Mouse (Mus musculus) right cerebral cortex, adult 18-20 months (tissue): ENCODE results near the gene Gm11099.
A peak's percentile ranks its signal among the peaks of the same experiment; 100 is the strongest.

Source experiments
- DNase-seq: peaks from one replicate; pipeline ENCODE4 v3.0.0; 2022; ENCODE audit warnings: mixed read lengths

The Gm11099 gene

DNA sequence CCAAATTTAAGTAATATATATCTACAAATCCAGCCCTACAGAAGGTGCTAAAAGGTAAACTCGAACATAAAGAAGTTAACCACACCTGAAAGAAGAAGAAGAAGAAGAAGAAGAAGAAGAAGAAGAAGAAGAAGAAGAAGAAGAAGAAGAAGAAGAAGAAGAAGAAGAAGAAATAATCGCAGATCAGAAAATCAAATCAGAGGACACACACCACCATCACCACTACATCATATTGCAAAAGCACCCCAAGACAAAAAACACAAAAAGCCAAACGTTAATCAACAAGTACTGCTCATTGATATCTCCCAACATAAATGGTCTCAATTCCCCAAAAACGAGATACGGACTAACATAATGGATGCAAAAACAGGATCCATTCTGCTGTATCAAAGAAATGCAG is at the start of gene Gm11099:
Gm11099 (plus strand) TSS at position 301 of the 400 bp plus-strand sequence.
- no peak for DNase-seq

DNA sequence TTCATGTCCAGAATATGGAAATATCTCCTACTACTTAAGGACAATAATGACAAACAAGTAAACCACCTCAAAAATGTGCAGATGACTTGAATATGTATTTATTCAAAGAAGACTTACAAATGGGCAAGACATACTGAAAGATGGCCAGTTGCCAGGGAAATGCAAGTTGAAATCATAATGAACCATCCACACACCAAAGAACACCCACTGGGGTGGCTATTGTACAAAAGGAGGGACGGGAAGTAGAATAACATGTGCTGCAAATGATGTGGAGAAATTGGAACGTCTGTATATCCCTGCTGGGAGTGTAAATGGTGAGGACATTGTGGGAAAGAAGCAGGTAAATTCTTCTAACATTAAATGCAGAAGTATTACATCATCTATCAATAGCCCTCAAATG is 46.3 kb upstream of the Gm11099 start:
- DNase-seq = no peak

DNA sequence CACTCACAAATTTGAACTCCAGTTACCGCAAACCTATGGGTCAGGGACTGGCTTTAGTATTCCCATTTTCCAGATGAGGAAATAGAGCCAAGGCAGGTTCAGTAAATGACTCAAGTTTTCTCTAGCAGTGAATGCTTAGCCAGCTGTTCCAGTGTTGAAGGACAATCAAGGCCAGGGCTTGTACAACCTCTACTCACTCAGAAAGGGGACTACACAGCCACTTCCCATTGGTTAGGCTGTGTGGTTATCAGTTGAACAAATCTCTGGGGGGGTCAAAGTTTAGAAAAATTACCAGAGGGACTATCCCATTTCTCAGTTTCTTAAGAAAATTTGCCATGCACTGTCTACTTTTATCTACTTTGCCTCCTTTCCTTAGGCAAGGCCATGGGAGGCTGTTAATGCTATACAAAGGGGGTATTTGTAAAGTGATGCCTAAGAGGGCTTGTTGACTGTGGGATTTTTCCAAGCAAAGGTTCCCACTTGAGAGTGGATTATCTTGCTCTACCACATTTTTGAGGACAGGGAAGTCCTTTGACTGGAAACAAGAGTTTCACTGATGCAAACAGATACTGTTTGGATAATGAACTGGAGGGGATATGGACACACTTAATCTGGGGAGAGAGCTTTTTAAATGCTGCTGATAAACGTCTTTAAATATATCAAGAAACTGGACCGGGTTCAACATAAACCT is 30.2 kb upstream of the Gm11099 start:
- no peak for DNase-seq

DNA sequence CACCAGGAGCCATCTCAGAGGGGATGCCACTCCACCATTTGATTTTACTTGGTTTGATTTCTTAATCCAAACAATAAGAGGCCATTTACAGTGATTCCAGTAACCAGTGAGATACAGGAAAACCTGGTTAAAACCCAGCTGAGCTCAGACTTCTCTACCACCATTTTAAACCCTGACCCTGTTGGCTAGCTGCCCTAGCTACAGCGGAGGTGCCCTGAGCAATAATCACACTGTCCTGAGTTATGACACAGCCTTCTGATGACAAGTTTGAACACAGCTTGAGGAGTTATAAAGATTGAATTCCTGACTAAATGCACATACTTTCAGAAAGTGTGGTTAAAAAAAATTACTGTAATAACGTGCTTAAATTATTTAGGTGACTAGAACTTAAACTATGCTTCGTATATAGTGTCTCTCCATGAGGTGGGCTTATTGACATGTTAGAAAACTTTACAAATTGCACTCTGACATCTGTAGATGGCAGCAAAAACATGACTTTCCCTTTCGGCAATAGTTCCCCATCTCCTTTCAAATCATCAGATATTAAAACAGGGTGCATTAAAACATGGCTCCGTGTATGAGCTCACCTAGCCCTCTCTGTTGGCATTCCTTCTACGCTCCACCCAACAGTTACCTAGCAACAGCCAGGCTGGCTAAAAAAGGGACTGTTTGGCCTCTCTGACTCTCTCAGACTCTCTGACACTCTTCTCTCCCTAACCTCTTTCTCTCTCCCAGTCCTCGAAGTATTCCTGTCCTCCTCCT is 29.1 kb upstream of the Gm11099 start:
- DNase-seq = peak; percentile 14

DNA sequence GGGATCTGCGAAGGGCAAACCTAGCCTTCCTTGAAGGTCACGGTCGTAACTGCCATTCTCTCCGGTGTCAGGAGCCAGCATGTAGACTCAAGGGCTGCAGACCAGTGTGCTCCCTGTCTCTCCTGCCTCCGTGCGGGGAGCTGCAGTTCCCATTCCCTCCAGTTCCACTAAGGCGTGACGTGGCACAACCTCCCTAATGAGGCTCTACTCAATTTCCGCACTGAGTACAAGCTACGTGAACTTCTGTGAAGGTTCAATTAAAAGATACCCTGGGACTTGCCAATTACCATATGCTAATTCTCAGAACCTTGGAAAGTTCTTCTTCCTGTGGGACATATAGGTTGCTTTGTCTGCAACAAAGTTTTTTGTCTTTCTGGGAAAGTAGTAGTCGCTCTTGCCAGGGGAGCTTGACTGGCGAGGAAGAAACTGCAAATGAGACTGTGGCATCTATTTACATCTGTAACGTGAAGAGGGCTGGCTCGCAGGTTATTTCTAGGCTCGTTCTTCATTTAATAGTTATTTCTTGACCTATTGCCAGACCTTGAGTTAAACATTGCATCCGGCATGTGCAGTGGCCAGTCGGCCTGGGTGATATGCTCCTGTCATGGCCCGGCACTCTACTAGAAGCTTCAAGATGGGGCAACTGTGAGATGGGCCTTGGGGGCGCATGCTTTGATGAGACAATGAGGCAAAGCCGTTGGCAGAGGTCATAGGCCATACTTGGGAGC is 26.8 kb upstream of the Gm11099 start:
- no peak for DNase-seq

DNA sequence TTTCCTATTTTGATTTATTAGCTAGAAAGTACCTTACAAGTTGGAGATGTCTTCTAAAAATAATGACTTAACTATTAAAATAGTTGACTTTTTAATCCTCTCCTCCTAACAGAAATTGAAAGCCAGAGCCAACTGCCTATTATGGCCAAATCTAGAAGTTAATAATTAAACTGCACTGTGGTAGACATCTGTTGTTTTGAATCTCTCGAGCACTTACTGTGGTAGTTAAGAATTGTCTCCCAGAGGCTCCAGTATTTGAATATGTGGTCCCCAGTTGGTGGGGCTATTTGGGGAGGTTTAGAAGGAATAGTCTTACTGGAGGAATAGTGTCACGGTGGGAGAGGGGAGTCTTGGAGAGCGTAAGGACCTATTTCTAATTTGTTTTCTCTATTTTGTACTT is 18.2 kb upstream of the Gm11099 start:
- no peak for DNase-seq

DNA sequence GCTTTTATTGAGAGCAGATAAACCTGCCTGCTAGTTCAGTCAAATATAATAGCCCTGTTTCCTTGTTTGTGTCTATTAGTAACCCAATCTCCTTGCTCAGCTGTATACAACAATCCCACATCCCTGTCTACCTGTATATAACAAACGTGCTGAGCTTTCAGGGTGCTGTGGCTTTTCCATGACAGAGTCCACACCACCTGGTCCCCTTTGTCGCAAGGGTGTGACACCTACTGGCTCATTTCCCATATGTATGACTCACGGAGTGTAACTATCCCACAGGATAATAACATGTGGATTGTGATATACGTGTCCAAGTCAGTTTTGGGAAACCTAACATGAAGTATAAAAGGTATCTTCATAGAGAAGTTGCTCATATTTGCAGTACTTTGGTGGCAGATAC is 16.8 kb upstream of the Gm11099 start:
- no peak for DNase-seq

DNA sequence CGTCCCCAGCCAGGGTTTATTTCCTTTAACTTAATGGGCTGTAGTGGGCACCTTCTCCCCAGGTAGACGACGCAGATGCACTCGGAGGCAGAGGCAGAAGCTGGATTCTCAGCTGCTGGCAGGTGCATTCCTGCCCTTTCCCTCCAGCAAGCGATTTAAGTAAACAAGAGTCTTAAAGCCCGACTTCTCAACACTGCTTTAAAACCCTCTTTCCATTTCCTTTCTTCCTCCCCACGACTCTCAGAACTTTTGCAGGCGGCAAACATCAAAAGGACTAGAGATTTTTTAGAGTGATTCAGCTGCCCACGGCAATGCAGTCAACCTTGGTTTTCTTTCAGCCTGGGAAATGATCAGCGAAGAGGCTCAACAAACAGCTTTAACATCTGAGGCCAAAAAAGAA is 14.7 kb upstream of the Gm11099 start:
- no peak for DNase-seq

DNA sequence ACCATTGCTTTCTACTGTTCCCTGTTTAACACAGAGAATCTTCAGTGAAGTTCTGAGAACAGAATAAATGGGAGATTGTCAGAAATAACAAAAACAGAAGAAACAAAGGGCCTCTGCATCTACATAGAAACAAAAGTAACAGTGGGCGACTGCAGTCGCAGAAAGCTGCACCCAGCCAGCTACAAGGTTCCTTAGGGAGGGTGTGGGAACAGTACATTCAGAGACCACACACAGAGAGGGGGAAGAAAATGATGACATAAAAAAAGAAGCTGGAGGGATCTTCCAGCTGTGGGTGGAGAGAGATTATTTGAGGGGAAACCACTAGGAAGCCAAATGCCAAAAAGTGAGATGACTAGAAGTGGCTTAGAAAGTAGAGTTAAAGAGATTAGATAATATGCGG is 20.6 kb downstream of the Gm11099 start:
- DNase-seq = peak; percentile 28

DNA sequence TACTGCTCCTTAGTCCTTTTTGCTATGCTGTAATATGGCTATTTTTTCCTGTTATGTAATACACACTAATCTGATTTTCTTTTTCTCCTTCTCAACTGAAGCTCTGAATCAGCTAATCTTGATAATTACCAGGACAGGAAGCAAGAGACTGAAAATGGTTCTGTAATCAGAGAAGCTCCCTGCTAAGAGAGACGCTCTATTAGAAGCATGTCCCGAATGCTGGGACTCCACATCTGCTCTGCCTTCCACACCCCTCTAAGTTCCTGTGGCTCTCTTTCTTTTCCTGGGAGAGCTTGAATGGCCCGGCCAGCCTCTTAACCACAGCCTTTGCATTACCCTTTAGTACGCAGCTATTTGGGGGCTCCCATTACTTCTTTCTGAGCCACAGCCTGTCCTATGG is 45.8 kb downstream of the Gm11099 start:
- DNase-seq = no peak

DNA sequence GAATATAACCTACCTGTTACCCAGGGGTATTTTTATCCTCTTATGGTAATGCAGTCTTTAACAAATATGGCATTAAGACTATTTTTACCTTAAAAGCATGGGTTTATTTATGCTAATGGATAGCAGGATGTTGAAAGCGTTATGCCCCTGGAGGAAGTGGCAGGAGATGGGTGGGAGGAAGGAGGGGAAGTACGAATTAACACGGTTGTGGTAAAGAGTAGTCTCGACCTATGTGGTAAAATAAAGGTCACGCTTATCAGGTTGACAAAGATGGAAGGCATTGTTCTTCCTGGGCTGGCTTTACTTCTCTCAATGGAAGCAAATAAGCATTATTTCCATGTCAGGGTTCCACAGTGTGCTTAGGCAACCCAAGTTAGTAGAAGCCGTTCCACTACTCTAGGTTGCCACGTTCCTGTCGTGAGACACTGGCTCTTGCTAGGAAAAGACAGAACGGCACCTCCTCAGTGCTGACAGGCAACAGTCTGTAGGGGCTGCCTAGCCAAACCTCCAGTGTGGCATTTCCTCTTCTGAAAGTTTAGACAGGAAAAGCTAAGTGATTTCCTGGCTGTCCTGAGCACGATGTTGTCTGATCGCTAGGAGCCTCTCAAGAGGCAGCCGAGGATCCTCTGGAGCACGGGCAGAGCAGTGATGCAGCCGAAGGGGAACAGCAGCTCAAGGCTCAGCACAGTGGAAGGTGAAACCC is 47.7 kb downstream of the Gm11099 start:
- no peak for DNase-seq

DNA sequence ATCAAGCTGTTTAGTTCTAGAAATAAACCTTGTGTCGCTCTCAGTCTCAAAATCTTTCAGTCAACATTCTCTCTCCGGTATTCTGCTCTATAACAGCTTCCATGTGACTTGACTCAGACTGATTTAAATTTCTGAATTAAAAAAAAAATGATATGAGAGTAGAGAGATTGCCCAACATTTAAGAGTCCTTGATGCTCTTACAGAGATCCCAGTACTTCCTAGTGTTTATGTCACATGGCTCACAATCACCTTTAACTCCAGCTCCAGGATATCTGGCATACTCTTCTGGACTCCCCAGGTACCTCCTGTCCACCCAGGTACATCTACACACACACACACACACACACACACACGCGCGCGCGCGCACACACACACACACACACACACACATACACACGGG is 53.1 kb downstream of the Gm11099 start:
- no peak for DNase-seq

DNA sequence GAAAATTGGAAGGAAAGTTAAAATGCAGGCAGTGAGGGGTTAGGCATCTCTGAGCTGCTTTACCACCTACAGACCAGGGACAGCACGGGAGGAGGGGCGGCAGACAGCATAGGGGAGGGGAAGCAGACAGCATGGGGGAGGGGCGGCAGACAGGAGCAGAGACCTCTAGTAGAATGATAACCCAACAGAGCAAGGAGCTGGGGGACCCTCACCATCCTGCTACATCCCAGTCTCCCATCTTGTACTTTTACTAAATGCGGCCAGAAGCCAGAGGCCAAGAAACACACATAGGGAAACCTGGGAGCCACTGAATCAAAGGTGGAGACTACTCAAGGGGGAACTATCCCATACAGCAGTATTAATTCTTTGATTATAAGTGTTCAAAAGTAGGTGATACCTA is 59.1 kb downstream of the Gm11099 start:
- DNase-seq = no peak

DNA sequence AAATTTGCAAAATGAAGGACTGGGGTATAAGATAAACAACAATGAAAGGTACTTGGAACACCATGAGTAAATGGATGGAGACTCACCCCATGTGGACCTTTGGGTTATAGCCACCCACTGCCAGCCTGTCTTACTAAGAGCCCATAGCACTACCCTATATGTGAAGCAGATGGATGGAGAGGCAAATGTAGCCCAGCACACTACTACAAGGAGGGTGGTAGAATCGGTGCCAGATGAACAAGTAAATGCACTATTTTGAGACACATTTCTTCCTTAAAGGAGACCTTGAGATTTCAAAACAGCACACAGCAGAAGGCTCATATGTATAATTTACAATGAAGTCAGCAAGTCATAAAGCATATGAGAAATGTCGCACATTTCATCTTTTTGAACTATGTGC is 66.3 kb downstream of the Gm11099 start:
- no peak for DNase-seq

DNA sequence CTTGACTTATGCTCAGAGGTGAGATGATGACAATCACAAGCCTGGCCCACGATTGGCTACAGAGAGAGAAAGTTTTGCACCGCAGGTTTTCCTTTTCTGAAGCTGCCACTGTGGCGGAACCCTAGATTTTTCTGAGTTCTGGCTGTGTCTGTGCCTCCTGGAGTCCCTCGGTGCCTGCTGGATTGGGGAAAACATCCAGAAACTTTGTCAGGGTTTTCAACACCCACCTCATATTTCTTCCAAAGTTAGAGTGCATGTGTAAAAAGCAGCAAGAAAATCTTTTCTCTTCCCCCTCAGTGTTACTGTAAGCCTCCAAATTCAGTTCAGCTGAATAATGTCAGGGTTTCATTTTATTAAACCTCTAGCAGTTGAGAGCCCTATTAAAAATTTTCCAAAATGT is 82.1 kb downstream of the Gm11099 start:
- DNase-seq = peak; percentile 43

DNA sequence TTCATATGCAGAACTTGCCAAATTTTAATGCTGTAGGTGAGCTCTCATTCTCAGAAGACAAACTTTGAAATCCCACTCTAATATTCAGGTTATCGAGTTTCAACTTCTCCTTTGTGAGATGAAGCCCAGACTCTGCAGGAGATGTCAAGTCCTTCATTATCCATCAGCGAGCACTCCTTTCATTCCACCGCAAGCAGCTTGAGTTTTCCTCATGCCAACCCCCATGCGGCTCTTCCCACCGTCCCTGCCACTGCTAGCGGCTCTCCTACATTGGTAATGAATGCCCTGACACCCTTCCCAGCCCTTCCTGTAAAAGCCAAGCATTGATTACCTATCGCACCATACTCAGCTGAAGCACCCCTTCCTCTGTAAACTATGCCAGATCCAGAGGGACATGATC is 89.6 kb downstream of the Gm11099 start:
- no peak for DNase-seq

DNA sequence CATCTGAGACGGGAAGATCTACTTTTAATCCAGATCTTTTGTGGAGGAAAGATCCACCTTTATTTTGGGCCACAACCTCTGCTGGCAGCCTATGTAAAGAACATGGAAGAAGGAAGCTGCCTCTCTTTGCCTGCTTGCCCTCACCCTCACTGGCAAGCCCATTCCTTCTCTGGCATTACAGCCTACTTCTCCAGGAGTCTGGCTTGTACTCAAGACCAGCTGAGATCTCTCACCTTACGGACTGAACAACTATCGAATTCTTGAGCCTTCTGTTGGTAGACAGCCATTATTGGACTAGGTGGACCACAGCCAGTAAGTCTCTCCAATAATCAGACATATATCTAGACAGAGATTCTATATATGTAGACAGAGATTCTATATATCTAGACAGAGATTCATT is 92.9 kb downstream of the Gm11099 start:
- no peak for DNase-seq

DNA sequence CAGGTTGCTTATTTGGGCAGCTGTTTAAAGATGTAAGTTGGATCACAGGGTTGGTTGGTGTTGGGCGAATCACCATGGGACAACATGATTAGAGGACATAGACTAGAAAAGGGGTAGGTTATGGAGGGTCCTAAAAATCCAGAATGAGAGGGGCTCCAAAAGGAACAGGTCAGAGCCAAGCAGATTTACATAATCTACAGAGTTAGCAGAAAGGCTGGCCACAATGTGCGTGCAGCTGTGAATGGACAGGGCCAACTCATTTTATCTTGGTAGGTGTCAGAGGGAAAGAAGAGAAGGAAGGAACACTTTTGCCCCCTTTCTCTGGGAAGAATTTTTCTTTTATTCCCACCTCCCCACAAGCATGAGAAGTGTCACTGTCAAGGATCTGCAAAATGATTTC is 97.1 kb downstream of the Gm11099 start:
- no peak for DNase-seq

DNA sequence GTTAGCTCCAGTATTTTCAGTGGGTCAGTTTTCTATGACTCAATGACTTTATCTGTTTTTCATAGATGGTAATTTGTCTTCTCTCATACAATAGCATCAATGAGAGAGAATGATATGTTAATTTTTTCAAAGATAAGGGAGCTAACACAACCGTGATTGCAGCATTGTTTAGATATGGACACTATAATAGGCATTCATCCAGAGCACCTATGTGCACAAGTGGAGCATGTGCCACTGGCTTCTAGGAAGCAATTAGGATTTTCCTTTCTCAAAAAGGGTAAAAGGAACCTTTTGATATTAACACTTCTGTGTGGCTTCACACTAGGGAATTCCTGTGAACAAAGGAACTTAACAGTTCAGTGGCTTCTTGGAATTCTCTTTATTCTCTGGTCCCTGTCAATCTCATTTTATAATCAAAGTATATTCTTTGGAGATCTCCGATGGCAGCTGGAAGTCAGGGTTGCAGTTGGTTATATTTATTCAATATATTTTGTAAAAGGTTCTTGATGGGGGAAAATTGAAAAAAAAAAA is 97.6 kb downstream of the Gm11099 start:
- DNase-seq = no peak
